Mouse (Mus musculus): ENCODE results near the gene Jpt2. TPM values are rescaled to one million over a fixed set of nuclear protein-coding genes. Genes with fewer than 3 reads are reported as not detected.

Jpt2 gene
- polyA plus RNA-seq, 1 experiment: 8.6 TPM

GRCm38 (mm10) chr17:24913984-24914383 lies 46.5 kb downstream of the Jpt2 start:
- Histone ChIP-seq H3K4me1 (peaks cover 68% of the 10 kb centered on the region), H3K9me3 (no peaks in the 10 kb centered on the region), H3K4me3 (replicated peaks) (peak overlapping the region; percentile 81), H3K36me3 (replicated peaks; ENCODE audit: low read length) (peaks cover 99% of the 10 kb centered on the region), H3K27me3 (replicated peaks) (no peaks in the 10 kb centered on the region)
- no peak for TF ChIP-seq FLI1 (IDR thresholded peaks at IDR 0.05; ENCODE audit: low read length)
- TF ChIP-seq GATA1 (IDR thresholded peaks at IDR 0.05; ENCODE audit: borderline replicate concordance, low read length): no peak; the same call in 2 of the 3 replicates

- TF ChIP-seq GATA1 (IDR thresholded peaks at IDR 0.05; ENCODE audit: borderline replicate concordance, low read length) (no peak), FLI1 (IDR thresholded peaks at IDR 0.05; ENCODE audit: low read length) (no peak)
- Histone ChIP-seq H3K36me3 (replicated peaks; ENCODE audit: low read length) (peaks cover 100% of the 10 kb centered on the region), H3K4me1 (peaks cover 46% of the 10 kb centered on the region), H3K9me3 (no peaks in the 10 kb centered on the region), H3K27me3 (replicated peaks) (no peaks in the 10 kb centered on the region), H3K4me3 (replicated peaks) (no peak overlapping the region)
These were observed 52.9 kb downstream of the Jpt2 start for GRCm38 (mm10) chr17:24907591-24907990.

GRCm38 (mm10) chr17:24903767-24904166 lies 56.7 kb downstream of the Jpt2 start:
- Histone ChIP-seq H3K4me1 (peaks cover 35% of the 10 kb centered on the region), H3K36me3 (replicated peaks; ENCODE audit: low read length) (peaks cover 100% of the 10 kb centered on the region), H3K4me3 (replicated peaks) (no peak overlapping the region), H3K9me3 (no peaks in the 10 kb centered on the region), H3K27me3 (replicated peaks) (no peaks in the 10 kb centered on the region)
- TF ChIP-seq GATA1 (IDR thresholded peaks at IDR 0.05; ENCODE audit: borderline replicate concordance, low read length) (no peak), FLI1 (IDR thresholded peaks at IDR 0.05; ENCODE audit: low read length) (no peak)

GRCm38 (mm10) chr17:24902671-24903474 lies 57.6 kb downstream of the Jpt2 start:
- peaks cover 31% of the 10 kb centered on the region for H3K4me1 ChIP-seq
- no peak for TF ChIP-seq FLI1 (IDR thresholded peaks at IDR 0.05; ENCODE audit: low read length)
- TF ChIP-seq GATA1 (IDR thresholded peaks at IDR 0.05; ENCODE audit: borderline replicate concordance, low read length): no peak
- H3K27me3 ChIP-seq (replicated peaks): no peaks in the 10 kb centered on the region
- peaks cover 100% of the 10 kb centered on the region for H3K36me3 ChIP-seq (replicated peaks; ENCODE audit: low read length)
- H3K9me3 ChIP-seq: no peaks in the 10 kb centered on the region
- H3K4me3 ChIP-seq (replicated peaks): no peak overlapping the region

- H3K4me3 ChIP-seq (replicated peaks): no peak overlapping the region
- H3K9me3 ChIP-seq: no peaks in the 10 kb centered on the region
- H3K4me1 ChIP-seq: peaks cover 37% of the 10 kb centered on the region
- peaks cover 100% of the 10 kb centered on the region for H3K36me3 ChIP-seq (replicated peaks; ENCODE audit: low read length)
- no peaks in the 10 kb centered on the region for H3K27me3 ChIP-seq (replicated peaks)
- TF ChIP-seq FLI1 (IDR thresholded peaks at IDR 0.05; ENCODE audit: low read length) (no peak), GATA1 (IDR thresholded peaks at IDR 0.05; ENCODE audit: borderline replicate concordance, low read length) (no peak)
These were observed 58.4 kb downstream of the Jpt2 start for GRCm38 (mm10) chr17:24902124-24902523.

GRCm38 (mm10) chr17:24900014-24900413 lies 60.5 kb downstream of the Jpt2 start:
- H3K27me3 ChIP-seq (replicated peaks): no peaks in the 10 kb centered on the region
- no peak overlapping the region for H3K4me3 ChIP-seq (replicated peaks)
- TF ChIP-seq GATA1 (IDR thresholded peaks at IDR 0.05; ENCODE audit: borderline replicate concordance, low read length) (no peak), FLI1 (IDR thresholded peaks at IDR 0.05; ENCODE audit: low read length) (no peak)
- no peaks in the 10 kb centered on the region for H3K9me3 ChIP-seq
- H3K36me3 ChIP-seq (replicated peaks; ENCODE audit: low read length): peaks cover 85% of the 10 kb centered on the region
- peaks cover 57% of the 10 kb centered on the region for H3K4me1 ChIP-seq

GRCm38 (mm10) chr17:24899153-24899552 lies 61.3 kb downstream of the Jpt2 start:
- peaks cover 76% of the 10 kb centered on the region for H3K36me3 ChIP-seq (replicated peaks; ENCODE audit: low read length)
- peaks cover 63% of the 10 kb centered on the region for H3K4me1 ChIP-seq

GRCm38 (mm10) chr17:24898041-24898854 lies 62.2 kb downstream of the Jpt2 start:
- no peak for TF ChIP-seq GATA1 (IDR thresholded peaks at IDR 0.05; ENCODE audit: borderline replicate concordance, low read length)
- TF ChIP-seq FLI1 (IDR thresholded peaks at IDR 0.05; ENCODE audit: low read length): no peak
- Histone ChIP-seq H3K4me1 (peaks cover 63% of the 10 kb centered on the region), H3K4me3 (replicated peaks) (peak overlapping the region; percentile 25), H3K27me3 (replicated peaks) (no peaks in the 10 kb centered on the region), H3K36me3 (replicated peaks; ENCODE audit: low read length) (peaks cover 75% of the 10 kb centered on the region), H3K9me3 (no peaks in the 10 kb centered on the region)

More at GRCm38 (mm10) chr17:24899153-24899552, 61.3 kb downstream of the Jpt2 start:
- Histone ChIP-seq H3K4me3 (replicated peaks) (no peak overlapping the region), H3K9me3 (no peaks in the 10 kb centered on the region), H3K27me3 (replicated peaks) (no peaks in the 10 kb centered on the region)
- no peak for TF ChIP-seq FLI1 (IDR thresholded peaks at IDR 0.05; ENCODE audit: low read length)
- no peak for TF ChIP-seq GATA1 (IDR thresholded peaks at IDR 0.05; ENCODE audit: borderline replicate concordance, low read length)

GRCm38 (mm10) chr17:24897600-24897999 lies 62.9 kb downstream of the Jpt2 start:
- TF ChIP-seq GATA1 (IDR thresholded peaks at IDR 0.05; ENCODE audit: borderline replicate concordance, low read length) (no peak), FLI1 (IDR thresholded peaks at IDR 0.05; ENCODE audit: low read length) (no peak)
- Histone ChIP-seq H3K9me3 (no peaks in the 10 kb centered on the region), H3K27me3 (replicated peaks) (no peaks in the 10 kb centered on the region), H3K4me3 (replicated peaks) (peak overlapping the region; percentile 25), H3K36me3 (replicated peaks; ENCODE audit: low read length) (peaks cover 75% of the 10 kb centered on the region), H3K4me1 (peaks cover 66% of the 10 kb centered on the region)

- Histone ChIP-seq H3K9me3 (no peaks in the 10 kb centered on the region), H3K4me1 (peaks cover 69% of the 10 kb centered on the region), H3K4me3 (replicated peaks) (peak overlapping the region; percentile 94), H3K36me3 (replicated peaks; ENCODE audit: low read length) (peaks cover 75% of the 10 kb centered on the region), H3K27me3 (replicated peaks) (no peaks in the 10 kb centered on the region)
- TF ChIP-seq FLI1 (IDR thresholded peaks at IDR 0.05; ENCODE audit: low read length): no peak
- TF ChIP-seq GATA1 (IDR thresholded peaks at IDR 0.05; ENCODE audit: borderline replicate concordance, low read length): no peak
These were observed 63.6 kb downstream of the Jpt2 start for GRCm38 (mm10) chr17:24896993-24897269.
